Mouse (Mus musculus): Measurements from ENCODE around the gene Xaf1.
"Not testable (repeated sequence)": the region's sequence is repeated elsewhere in the genome, so short reads cannot be mapped to it uniquely, and the experiment has no call there.

Xaf1 gene

GRCm38 (mm10) chr11:72311355-72312001, 10.0 kb downstream of the Xaf1 start:
- no peak for DNase-seq (ENCODE audit: low spot score in 2 of 2)

GRCm38 (mm10) chr11:72314151-72314895, 12.9 kb downstream of the Xaf1 start, which contains the start of gene Fbxo39:
Gene Fbxo39 (plus strand): TSS chr11:72314444.
- DNase-seq (ENCODE audit: low spot score in 2 of 2): no peak

GRCm38 (mm10) chr11:72318026-72318425, 16.6 kb downstream of the Xaf1 start:
- DNase-seq (ENCODE audit: low spot score in 2 of 2): no peak

- DNase-seq (ENCODE audit: low spot score in 2 of 2): no peak
Observed at GRCm38 (mm10) chr11:72324431-72324830, 23.0 kb downstream of the Xaf1 start.

GRCm38 (mm10) chr11:72325701-72326100, 24.3 kb downstream of the Xaf1 start:
- DNase-seq (ENCODE audit: low spot score in 2 of 2): no peak

- no peak for DNase-seq (ENCODE audit: low spot score in 2 of 2)
Observed at GRCm38 (mm10) chr11:72332951-72333667, 31.7 kb downstream of the Xaf1 start.

GRCm38 (mm10) chr11:72334653-72335052, 33.2 kb downstream of the Xaf1 start:
- no peak for DNase-seq (ENCODE audit: low spot score in 2 of 2)

- DNase-seq (ENCODE audit: low spot score in 2 of 2): no peak
Observed at GRCm38 (mm10) chr11:72336726-72337125, 35.3 kb downstream of the Xaf1 start.

GRCm38 (mm10) chr11:72338437-72338871, 37.0 kb downstream of the Xaf1 start:
- DNase-seq (ENCODE audit: low spot score in 2 of 2): peak in 1 of 2 experiments; percentile 32

GRCm38 (mm10) chr11:72339716-72340115, 38.3 kb downstream of the Xaf1 start:
- DNase-seq (ENCODE audit: low spot score in 2 of 2): no peak

- DNase-seq (ENCODE audit: low spot score in 2 of 2): peak in 1 of 2 experiments; percentile 62
Observed at GRCm38 (mm10) chr11:72342549-72343237, 41.3 kb downstream of the Xaf1 start.

GRCm38 (mm10) chr11:72343238-72343625, 41.8 kb downstream of the Xaf1 start:
- not testable (repeated sequence) for DNase-seq (ENCODE audit: low spot score in 2 of 2)

GRCm38 (mm10) chr11:72343904-72344303, 42.5 kb downstream of the Xaf1 start:
- peak in 1 of 2 experiments; percentile 66 for DNase-seq (ENCODE audit: low spot score in 2 of 2)

GRCm38 (mm10) chr11:72344486-72344885, 43.1 kb downstream of the Xaf1 start:
- DNase-seq (ENCODE audit: low spot score in 2 of 2): no peak

- no peak for DNase-seq (ENCODE audit: low spot score in 2 of 2)
Observed at GRCm38 (mm10) chr11:72348563-72348962, 47.1 kb downstream of the Xaf1 start.

- DNase-seq (ENCODE audit: low spot score in 2 of 2): no peak
Observed at GRCm38 (mm10) chr11:72349016-72349415, 47.6 kb downstream of the Xaf1 start.

GRCm38 (mm10) chr11:72349652-72350051, 48.2 kb downstream of the Xaf1 start:
- DNase-seq (ENCODE audit: low spot score in 2 of 2): no peak

- no peak for DNase-seq (ENCODE audit: low spot score in 2 of 2)
Observed at GRCm38 (mm10) chr11:72352272-72352671, 50.8 kb downstream of the Xaf1 start.

GRCm38 (mm10) chr11:72353186-72353585, 51.8 kb downstream of the Xaf1 start:
- DNase-seq (ENCODE audit: low spot score in 2 of 2): no peak

GRCm38 (mm10) chr11:72354971-72355728, 53.7 kb downstream of the Xaf1 start:
- peak; percentile 65 to 81 for DNase-seq (ENCODE audit: low spot score in 2 of 2)

All from cerebellum, postnatal 4 days (tissue).